Mouse (Mus musculus) lung, postnatal 10 days (tissue): ENCODE measurements around the gene Erbb3.
A peak's percentile ranks its signal among the peaks of the same experiment; 100 is the strongest.
"Not testable (repeated sequence)": the region's sequence is repeated elsewhere in the genome, so short reads cannot be mapped to it uniquely, and the experiment has no call there.

Experiments
- DNase-seq: peaks from one replicate; pipeline ENCODE4 v3.0.0; 2021

Erbb3 gene

DNA sequence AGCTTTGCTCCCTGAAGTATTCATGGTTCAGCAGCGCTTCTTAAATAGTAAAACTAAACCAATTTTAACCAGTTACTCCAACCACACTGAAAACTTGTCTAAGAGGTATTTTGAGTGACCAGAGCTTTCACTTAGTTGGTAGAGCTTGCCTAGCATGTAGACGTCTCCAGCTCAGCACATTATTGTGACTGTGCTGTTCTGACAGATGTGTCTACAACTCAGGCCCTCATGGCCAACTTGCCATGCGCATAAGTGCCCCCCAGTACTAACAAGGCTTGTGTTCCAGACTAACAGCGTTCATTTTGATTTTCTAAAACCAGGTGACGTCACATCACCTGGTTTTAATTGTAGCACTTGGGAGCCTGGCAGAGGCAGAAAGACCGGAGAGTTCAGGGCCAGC lies 32.5 kb downstream of the Erbb3 start:
- DNase-seq = no peak

DNA sequence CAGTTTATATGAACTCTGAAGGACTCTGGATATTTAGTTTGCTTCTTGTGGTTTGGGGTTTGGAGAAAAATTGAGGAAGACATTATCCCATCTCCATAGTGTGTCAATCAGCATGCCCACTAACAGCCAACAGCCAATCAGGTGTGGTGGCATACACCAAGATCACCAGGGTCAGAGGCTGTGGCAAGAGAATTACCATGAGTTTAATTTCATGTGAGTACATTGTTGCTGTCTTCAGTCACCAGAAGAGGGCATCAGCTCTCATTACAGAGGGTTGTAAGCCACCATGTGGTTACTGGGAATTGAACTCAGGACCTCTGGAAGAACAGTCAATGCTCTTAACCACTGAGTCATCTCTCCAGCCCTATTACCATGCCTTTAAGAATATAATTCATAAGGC lies 33.2 kb downstream of the Erbb3 start:
- DNase-seq = no peak

DNA sequence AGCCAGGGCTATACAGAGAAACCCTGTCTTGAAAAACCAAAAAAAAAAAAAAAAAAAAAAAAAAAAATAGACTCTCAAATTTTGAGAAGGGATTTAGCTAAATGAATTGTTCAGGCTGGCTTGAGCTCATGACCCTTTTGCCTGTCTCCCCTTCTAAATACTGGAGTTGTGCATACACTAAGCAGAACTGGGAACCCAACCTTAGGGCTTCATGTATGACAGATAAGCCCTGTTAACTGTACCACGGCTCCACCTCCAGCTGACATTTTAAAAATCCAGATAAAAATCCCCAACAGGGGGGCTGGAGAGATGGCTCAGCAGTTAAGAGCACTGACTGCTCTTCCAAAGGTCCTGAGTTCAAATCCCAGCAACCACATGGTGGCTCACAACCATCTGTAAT lies 33.9 kb downstream of the Erbb3 start:
- not testable (repeated sequence) for DNase-seq

DNA sequence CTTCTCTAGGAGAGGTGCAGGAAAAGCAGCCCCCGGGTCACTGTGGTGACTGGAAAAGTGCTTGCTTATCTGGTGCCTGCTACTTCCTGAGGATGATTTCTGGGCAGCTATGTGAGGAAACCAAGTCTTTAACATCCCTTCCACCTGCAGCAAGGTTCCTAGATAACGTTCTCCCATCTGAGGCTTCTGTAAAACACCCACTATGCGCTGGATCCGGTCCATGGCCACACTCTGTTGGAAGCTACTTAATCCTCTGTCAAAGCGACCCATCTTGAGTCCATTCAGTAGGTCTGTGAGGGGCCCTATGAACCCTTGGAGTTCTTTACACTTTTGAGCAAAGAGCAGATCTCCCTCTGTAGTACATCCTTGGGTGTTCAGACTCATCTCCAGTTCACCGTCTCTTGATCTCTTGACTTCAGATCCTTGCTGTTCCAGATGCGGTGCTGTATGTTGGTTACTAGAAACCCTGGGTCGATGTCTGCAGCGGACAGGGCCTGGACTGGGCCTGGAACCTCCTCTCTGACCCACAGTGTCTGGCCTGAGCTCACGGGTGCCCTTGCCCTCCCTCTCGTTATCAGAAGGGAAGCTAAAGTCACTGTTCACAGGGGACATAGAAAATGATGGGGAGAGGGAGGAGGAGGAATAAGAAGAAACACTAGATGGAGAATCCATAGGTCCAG lies 39.2 kb downstream of the Erbb3 start:
- DNase-seq = not testable (repeated sequence)

DNA sequence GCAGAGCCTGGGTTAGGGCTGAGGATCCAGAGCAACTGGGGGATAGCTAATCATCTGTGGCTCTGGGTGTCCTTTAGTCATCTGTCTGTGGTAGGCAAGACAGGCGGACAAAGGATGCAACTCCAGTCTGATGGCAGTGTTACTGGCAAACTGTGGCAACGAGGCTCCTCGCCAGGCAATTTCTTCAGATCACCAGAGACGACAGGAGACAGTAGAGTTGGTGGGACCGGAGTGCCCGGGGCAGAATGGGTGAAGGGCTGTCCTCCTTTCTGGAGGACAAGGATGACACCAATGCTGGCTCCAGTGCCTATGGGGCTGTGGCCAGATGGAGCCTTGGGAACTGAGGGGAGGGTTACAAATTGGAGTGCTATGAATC lies 39.8 kb downstream of the Erbb3 start:
- DNase-seq = peak; percentile 13

DNA sequence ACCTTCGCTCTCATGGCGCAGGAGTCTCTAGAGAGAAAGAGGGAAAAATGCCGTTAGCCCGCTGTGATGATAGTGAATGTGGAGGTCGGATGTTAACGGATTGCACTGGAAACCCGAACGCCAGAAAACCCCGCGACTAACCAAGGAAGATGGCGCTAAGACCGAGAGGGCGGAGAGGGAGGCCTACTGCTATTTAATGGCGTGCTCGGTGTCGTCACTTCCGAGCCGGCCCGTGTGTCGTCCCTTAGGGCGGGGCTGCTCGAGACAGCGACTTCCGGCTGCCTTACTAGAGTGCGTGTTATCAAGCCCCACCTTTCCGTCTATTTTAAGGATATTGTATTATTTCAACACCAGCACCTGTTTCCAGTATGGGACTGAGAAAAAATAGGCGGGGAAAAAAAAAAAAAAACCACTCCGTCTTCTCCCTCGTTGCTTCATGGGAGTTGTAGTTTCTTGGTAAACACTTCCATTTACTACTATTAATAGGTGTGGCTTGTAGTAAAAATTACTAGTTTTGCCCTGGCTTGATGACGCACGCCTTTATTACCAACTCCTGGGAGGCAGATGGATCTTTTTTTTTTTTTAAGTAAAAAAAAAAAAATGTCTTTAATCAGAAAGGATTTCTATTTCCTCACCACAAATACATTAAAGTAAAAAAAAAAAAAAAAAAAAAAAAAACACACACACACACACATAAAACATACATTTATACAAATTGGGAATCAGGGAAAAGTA lies 40.3 kb downstream of the Erbb3 start, which contains the start of gene Rpl41:
TSS of gene Rpl41 (minus strand) at position 359 of the 735 bp plus-strand sequence.
- peak; percentile 97 for DNase-seq

DNA sequence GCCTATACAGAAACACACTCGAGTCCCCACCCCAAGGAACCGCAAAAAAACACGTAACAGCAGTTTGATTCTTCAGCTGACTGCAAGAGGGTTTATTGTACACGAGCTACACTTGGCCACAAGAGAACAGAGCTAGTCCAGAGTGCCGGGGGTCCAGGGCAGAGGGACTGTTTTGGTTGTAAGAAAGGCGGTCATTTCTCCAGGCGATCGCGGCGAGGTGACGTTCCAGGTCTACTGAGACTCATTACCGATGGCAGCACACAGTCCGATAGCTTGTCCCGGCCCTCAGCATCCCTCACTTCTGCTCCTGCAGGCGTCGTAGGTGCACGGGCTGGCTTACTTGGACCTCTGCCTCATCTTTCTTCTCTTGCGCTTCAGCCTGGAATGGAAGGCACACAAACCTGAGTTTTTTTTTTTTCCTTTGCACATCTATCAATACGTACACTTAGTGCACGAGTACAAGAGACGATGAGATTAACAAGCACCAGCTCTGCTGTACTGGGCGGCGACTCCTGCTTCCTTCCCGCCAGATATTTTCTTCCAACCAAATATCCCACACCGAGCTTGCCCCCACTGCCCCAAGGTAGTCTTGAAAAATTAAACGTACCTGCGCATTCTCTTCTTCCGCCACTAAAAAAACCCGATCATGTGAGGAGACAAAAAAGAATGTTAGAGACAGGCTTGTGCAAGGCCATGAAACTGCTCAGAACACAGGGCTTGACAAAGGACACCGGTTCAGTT lies 41.2 kb downstream of the Erbb3 start:
- peak; percentile 29 for DNase-seq

DNA sequence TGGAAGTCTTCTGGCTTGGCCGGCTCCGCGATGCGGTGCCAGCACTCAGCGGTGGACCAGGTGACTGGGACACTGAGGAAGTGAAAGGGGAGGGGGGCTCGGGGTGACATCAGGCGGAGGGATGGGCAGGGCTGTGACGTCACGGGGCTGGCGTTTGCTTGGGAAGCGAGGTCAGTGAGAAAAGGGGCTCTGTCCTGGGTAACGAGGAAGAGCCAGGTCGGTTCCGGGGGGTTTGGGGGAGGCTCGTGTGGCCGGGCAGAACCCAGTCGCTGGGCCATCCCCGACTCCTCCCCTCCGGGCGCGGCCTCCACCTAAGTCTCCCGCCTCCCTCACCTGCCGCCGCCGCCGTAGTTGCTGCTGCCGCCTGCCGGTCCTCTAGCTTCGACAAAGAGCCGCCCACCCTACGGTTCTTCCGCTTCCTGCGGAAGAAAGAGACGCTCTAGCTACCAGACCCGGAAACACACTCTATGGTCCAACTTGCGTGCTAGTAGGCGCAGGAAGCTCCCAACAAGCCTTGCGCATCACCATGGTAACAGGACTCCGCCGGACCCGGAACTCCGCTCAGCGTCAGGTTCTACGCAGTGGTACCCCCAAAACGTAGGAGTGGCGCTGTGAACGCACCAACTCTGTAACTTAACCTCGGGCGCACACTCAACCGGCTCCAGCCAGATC lies 42.0 kb downstream of the Erbb3 start, which contains the start of gene Zc3h10:
TSS of gene Zc3h10 (minus strand) at position 414 of the 672 bp plus-strand sequence.
- DNase-seq = peak; percentile 97

DNA sequence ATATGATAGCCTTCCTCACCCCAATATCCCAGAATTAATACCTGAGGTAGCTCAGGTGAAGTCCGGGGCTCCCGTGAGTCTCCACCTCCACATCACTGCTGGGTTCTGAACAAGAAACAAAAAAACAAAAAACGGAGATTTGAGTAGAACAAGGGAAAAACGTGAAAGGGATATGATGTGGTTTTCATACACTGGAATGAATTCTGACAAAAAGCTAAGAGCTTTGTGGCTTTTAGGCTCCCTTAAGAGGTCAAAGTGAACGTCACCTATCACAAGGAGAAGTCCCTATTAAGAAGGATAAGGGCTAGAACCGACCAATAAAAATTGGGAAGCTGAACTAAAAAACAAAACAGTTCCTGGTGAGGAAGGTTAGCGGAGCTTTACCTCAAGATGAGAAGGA lies 42.7 kb downstream of the Erbb3 start:
- no peak for DNase-seq

DNA sequence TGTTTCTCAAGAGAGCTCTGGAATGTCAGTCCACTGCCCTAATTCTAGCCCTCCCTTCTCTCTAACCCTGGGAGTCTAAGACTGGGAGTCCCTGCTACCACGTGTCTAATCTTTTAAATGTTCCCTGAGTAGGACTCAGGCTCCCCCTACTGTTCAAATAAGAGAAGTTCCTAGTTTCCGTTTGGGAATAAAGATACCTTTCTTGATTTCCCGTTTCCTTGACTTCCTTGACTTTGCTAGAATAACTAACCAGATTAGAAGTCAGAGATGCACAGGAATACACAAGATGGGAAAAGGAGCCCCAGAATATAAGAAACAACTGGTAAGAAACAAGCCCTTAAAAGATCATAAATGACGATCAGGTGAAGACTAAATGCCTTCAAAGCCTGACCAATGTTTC lies 43.1 kb downstream of the Erbb3 start:
- DNase-seq = peak; percentile 59

DNA sequence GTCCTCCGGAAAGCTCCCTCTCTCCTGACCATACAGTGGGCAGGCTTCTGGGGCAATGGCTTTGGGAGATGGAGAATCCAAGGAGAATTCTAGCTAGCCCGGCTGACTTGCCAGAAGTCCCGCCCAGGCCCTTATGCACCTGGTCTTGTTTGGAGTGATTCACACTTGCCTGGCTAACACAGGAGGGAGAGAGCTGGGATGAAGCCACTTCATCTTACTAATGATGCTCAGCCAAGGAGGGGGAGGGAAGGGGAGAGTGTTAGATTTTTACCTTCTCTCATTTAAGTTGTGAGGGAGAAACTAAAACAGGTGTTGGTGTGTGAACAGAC lies 43.9 kb downstream of the Erbb3 start:
- no peak for DNase-seq

DNA sequence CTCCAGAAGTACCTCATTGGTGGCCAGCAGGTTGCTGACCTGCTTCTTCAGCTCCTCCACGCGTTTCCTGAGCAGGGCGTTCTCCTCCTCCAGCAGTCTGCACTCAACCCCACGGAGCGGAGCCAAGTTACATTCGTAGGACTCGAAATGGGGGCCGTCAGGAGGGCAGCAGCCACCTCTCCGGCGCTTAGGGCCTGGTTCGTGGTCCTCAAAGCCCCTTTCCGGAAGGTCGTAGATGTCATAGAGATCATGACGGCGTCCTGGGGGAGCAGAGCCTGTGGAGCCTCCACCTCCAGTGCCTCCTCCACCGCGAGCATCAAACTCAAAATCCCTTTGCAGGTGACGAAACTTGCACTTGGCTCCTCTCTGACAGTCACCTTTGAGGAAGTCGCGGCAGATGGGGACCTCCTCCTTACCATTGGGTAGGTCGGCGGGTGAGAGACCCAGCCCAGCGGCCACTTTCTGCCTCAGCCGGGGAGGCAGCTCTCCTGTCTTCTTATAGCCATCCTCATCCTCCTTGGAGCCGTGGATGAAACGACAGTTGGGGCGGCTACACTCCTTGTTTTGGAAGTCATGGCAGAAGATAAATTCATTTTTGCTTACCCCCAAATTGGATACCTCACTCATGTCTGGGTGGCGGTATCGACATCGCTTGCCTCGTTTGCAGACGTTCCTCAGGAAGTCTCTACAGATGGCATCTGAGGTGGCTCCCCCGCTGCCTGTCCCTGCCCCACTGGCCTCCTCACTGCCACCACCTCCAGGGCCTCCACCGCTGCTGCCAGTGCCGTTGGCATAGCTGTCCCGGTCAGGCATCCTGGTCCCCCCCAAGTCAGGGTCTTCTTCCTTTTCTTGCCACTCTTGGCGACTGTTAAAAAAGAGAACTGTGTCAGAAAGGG lies 44.5 kb downstream of the Erbb3 start:
- no peak for DNase-seq

DNA sequence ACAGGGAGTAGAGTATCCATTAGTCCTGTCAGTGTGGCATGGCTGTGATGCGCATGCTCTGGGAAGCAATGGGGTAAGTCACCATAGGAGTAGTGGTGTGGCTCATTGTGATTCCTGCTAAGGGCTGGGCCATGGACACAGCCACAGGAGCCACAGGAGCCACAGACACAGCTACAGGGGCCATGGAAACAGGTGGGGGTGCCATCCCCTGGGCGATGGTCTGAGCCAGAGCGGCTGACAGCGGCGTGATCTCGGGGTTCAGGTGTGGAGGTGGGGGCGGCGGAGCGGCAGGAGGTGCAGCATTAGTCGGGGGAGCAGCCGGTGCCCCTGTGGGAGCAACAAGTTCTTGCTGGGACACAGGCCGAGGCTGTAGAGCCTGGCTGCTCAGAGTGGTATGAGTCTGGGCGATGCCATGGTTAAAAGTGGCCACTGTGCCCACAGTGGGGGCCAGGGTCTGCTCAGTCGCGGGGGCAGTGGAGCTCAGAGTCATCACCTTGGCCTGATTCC lies 45.2 kb downstream of the Erbb3 start:
- DNase-seq = no peak

DNA sequence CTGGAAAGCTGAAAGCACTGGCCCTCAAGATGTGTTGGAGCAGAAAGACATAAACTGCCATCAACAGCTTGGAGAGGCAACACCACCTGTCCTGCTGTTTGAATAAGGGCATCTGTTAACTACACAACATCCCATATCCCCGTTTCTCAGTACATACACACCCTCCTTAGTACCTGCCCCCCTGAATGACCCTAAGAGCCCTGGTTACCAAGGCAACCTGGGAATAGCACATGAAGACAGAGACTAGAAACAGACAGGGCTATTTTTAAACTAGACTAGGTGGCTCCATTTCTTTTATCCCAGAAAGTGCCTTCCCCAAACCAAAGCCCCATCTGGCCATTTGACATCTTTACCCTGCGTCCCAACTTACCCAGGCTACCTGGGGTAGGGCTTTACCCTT lies 46.4 kb downstream of the Erbb3 start:
- no peak for DNase-seq

DNA sequence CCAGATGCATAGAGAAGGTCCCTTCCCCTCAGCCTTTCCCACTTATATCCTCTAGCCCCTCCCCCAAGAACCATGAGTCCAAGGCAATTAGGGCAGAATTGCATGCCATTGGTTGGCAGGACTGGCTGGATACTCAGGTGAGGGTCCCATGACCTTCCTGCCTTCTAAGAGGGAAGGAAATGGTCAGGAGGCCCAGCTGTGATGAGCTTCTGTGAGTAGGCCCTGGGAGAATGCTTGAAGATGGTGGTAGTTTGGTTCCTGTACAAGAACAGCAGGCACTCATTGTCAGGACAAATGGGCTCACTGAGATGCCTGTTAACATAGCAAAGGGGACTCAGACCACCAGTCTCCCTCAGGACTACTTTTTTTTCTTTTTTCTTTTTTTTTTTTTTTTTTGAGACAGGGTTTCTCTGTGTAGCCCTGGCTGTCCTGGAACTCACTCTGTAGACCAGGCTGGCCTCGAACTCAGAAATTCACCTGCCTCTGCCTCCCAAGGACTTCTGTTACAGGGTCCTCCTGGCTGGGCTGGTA lies 51.0 kb downstream of the Erbb3 start:
- DNase-seq = no peak

DNA sequence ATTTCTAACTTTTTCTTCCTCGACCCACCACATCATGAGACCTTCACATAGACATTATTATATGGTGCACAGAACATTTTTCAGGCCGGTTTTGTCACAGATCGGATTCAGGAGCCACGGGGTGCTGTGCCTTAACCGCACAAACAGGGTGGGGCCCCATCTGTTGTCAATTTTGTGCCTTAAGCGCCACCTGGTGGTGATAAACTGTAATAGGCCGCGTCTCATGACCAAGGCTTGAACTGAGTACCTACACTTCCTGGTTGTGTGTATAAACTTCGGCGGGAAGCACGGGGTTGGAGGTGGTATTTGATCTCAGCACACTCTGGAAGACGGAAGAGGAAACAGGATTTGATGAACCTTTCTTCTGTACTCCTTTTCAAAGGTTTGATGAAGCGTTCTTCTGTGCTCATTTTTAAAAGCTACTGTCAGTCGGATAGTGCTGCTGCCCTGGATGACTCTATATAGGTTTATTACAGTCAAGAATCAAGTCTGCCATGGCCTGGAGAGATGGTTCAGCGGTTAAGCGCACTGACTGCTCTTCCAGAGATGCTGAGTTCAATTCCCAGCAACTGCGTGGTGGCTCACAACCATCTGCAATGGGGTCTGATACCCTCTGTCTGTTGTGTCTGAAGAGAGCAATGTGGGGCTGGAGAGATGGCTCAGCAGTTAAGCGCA lies 53.0 kb downstream of the Erbb3 start:
- DNase-seq = peak; percentile 95

DNA sequence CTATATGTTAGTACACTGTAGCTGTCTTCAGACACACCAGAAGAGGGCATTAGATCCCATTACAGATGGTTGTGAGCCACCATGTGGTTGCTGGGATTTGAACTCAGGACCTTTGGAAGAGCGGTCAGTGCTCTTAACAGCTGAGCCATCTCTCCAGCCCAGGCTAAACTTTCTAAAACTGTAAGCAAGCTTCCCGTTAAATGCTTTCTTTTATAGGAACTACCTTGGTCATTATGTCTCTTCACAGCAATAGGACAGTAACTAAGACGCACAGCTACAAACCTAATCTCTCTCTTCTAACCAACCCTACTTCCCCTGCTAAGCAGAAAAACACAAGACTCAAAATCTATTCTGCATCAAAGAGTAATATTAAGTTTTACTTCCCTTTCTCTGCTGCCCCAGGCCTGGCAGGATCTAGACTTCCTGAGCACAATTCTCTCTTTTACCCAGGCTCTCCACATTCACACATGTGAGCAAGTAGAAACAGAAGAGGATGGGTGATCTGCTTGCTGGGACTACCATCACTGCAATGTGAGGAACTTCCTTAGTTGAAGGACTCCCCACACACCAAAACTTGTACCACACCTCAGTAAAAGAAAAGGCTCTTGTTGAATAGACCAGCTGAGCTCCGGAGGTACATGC lies 53.7 kb downstream of the Erbb3 start:
- peak; percentile 14 for DNase-seq

DNA sequence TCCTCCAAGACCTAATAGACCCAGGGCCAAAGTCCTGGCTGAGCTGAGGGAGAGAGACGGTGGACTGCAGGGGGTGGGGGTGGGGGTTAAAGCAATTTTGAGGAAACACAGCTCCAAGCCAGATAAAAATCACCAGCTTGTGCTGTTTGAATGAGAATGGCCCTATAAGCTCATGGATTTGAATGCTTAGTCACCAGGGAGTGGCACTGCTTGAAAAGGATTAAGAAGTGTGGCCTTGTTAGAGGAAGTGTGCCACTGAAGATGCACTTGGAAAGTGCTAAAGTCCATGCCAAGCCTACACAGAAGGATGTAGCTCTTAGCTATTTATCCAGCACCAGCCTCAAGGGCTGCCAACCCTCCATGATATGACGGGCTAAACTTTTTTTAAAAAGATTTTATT lies 54.2 kb downstream of the Erbb3 start:
- no peak for DNase-seq

DNA sequence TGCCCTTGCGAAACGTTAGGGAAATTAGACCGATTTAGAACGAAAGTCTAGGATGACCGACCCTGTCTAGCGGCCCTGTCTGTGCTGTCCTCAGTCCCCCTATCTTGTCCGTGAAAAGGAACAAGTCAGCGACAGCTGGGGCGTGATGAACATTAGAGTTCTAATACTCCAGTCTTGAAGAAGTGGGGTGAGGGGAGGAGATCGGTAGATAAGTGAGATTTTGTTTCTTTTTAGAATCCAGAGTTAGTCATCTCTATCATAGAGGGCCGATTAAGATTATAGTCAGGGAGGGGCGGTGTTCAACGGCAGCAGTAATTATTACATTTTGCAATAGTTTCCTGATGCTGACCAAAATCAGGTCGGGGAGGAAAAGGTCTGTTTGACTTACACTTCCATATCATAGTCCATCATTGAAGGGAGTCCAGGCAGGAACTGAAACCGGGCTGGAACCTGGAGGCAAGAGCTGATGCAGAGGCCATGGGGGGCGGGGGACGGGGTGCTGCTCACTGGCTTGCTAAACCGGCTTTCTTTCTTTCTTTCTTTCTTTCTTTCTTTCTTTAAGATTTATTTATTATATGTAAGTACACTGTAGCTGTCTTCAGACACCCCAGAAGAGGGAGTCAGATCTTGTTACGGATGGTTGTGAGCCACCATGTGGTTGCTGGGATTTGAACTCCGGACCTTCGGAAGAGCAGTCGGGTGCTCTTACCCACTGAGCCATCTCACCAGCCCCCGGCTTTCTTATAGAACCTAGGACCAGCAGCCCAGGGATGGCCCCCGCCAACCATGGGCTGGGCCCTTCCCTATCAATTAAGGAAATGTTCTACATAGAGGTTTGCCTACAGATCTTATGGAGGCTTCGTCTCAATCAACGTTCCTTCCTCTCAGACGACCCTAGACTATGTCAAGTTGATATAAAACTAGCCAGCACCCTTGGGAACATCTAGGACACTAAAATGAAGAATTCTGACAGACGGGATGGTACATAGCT lies 62.8 kb downstream of the Erbb3 start:
- DNase-seq = no peak
